Mouse (Mus musculus): ENCODE measurements around the gene Slbp.
A peak's percentile ranks its signal among the peaks of the same experiment; 100 is the strongest.

Gene Slbp

DNA sequence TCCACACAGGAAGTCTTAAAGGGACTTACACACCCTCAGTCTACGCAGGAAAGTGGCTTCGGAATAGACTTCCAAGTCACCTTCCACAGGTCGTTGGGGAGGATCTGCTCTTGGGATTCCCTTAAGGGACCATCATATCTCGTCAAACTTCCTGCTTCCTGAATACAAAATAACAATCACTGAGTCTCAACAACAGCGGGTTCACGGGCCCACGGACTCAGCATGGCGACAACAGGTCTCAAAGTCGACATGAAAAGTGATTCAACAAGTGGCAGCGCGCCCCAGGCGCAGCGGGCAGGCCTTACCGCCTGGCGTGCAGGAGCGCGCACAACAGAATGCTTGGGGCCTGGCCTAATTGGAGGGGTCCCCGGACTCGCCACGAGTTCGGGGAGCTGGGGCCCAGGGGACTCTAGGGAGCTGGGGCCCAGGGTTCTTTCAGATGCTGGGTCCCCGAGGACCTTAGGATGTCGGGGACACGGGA lies 23.5 kb downstream of the Slbp start:
- peak in 1 of 2 experiments; percentile 70 for DNase-seq

- no peak for DNase-seq
Measured at GRCm38 (mm10) chr5:33627968-33628367, 24.4 kb downstream of the Slbp start.

DNA sequence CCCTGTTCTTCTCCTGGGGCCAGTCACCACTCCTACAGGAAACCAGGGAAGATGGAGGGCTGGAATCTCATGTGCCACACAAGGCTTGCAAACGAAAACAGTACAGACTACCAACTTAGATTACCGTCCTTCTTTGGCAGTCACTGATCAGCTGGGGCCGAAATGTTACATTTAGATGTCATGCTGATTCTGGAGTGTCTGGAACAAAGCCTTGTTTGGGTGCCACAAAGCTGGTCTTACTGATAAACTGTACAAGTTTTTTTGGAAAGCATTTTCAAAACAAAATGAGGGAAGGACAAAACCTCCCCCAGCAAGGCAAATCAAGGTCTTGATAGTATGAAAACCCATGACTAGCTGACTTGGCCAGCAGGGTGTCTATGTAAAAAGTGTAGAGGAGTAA lies 28.6 kb downstream of the Slbp start:
- no peak for DNase-seq

GRCm38 (mm10) chr5:33622671-33623070 lies 29.7 kb downstream of the Slbp start:
- no peak for DNase-seq

DNA sequence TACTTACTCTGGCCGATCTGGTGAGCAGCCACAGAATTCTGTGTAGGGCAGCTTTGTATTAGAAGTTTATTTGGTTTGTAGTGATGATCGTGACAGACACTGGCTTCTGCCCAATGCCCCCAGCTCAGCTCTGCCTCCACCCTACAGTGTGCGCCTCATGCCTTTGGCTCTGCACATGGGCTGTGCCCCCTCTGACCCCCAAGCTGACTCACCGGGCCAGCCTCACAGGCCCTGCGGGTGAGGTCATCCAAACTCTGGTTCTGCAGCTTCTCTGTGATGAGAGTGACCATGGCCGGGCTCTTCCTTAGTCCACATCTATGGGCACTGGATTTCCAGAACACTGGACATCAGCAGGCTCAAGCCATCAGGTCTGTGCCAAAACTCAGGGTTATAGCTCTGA lies 38.0 kb downstream of the Slbp start:
- no peak for DNase-seq

DNA sequence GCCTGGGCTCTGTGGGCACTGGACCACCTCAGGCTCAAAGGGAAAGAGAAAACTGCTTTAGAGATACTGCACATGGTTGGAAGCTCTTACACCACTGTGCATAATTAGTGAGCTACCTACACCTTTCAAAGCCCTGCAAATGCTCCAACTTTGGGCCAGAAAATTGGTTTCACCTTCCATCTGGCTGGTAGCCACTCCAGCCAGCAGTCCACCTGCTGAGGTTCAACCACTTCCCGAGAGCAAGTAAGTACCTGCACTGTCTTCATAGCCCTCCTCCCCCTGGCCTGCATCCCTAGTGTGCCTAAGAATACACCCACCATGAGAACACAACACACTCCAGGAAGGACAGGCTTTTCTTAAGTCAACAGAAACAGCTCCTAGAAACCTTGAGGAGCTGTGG lies 40.6 kb downstream of the Slbp start:
- no peak for DNase-seq

DNA sequence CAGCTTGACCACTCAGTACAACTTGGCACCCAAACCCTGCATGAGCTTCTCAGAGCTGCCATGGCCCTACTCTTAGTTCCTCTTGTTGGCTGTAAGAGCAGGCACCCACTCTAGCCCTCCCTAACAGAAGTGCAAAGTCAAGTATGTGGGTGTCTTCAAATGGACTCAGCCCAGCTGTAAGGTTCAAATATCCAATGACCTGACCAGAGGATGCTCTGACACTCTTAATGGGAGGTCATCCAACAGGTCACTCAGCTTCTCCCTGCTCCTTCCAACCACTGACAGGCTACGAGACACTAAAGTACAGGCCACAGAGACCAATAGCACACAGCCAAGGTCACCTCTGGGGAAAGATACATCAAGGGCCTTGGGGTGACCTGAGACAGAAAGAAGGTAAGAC lies 43.1 kb downstream of the Slbp start:
- no peak for DNase-seq

- DNase-seq = no peak
Measured at GRCm38 (mm10) chr5:33607434-33607833, 44.9 kb downstream of the Slbp start.

GRCm38 (mm10) chr5:33606631-33607030 lies 45.7 kb downstream of the Slbp start:
- peak; percentile 67 to 82 for DNase-seq

DNA sequence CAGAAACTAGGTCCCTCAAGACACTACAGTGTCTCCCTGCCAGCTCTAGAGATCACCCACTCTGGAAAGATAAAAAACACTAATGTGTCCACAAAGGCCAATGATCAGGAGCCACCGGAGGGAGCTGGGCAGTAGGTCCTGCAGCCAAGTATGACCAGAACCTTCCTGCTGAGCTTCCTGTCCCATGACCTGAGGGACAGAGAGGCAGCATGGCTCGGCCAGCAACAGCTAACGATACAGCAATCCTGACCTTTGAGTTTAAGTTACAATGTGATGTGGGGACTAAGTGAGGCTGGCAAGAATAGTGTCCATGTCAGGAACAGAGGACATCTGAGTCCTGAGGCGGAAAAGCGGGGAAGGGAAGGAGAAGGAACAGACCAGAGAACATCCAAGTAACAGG lies 47.1 kb downstream of the Slbp start:
- DNase-seq = no peak

DNA sequence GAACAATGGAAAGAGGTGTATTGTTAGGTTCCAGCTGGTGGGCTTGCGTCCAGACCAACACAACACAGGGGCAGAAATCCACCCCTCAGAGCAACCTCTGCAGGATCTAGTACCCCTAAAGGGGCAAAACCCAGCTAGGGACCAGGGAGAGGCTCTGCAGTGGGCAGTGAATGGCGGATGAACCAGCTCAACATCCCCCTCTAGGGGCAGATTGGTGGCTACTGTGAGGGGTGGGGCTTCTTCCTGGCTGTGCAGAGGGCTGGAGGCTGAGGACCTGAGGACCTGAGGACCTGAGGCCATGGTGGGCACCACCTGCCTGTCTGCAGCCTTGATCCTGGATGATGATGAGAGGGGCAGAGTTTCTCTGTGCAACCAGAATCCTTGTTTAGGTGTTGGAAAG lies 58.8 kb downstream of the Slbp start:
- DNase-seq = peak in 1 of 2 experiments; percentile 31

DNA sequence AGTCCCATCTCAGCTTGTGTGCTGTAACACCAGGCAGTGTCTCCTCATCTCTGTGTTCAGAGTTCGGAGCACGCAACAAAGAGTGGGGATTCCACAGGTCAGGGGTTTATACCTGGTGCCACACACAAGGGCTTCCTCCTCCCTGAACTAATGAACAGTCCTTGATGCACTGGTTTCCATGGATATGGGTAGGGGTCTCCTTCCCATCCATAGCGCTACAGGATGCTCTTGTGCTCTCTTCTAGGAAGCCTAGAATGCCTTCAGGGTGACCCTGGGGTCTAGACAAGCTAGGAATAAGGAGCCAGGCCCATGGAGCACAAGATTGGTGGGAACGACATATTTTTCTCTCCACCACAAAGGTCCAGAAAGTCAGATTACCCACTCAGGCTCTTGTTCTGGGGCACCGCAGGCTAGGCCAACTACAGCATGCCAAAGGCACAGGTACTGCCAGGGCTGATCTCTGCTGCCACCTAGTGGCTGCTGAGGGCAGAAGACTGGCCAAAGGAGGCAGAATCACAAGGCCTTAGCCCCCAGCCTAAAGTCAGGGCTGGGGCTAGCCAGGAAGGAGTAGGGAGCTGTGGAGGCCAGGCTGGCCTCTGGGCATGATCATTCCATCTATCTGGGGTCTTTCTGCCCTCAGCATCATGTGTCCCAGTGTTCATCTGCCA lies 63.0 kb downstream of the Slbp start:
- DNase-seq = peak; percentile 93 to 95

GRCm38 (mm10) chr5:33588066-33588465 lies 64.3 kb downstream of the Slbp start:
- DNase-seq = peak; percentile 74 to 84

DNA sequence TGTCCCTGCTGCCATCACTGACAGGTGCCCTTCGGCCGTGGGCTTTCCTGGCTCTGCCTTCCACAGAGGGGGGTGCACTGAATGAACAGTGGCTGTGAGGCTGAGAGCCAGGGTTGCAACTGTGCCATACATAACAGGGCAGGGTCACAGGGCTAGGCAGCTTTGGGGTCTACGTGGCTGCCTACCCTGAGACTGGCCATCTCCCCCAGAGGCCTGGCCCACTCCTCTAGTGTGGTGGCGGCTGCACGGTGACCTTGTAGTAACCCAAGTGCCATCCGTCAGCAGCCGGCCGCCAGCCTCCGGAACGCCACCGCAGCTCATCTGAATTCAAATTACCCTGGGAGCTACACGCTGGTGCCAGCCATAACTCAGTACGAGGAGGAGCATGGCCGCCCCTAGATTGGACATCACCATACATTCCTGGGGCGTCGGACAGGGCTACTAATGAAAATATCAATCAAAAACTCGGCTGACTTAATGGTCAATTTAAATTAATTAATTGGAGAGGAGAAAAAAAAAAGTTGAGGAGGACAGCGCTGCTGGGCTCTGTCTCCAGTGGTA lies 64.8 kb downstream of the Slbp start:
- DNase-seq = peak; percentile 42 to 44
